Mouse (Mus musculus): ENCODE measurements around the gene Il22ra2. TPM values are rescaled to one million over a fixed set of nuclear protein-coding genes. Genes with fewer than 3 reads are reported as not detected.

Gene Il22ra2
- polyA plus RNA-seq, 1 experiment = not detected

DNA sequence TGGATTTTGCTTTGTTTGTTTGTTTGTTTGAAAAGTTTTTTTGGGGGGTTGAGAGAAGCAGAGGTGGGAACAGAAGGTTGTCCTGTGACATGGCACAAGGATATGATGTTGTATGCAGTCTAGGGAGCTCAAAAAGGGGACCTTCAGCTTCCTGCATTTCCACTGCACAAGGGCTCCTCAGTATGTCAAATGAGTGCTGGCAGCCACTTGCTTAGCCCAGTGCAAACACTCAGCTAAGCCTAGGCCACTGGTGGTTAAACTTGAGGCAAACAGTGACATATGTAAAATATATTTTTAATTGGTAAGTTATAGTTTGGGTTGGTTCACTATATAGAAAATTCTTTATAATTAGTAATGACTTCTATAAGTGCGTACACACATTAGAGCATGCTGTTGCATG lies 2.8 kb downstream of the Il22ra2 start:
- no peak for TF ChIP-seq GATA1 (IDR thresholded peaks at IDR 0.05; ENCODE audit: low read length)
- Histone ChIP-seq H3K4me3 (replicated peaks) (no peak overlapping the region), H3K4me1 (ENCODE audit: control insufficient read depth) (no peaks in the 10 kb centered on the region), H3K36me3 (ENCODE audit: control insufficient read depth) (no peaks in the 10 kb centered on the region), H3K27me3 (ENCODE audit: control insufficient read depth) (no peaks in the 10 kb centered on the region), H3K9me3 (ENCODE audit: control insufficient read depth, low read length) (no peaks in the 10 kb centered on the region)

- Histone ChIP-seq H3K9me3 (ENCODE audit: control insufficient read depth, low read length) (no peaks in the 10 kb centered on the region), H3K4me1 (ENCODE audit: control insufficient read depth) (no peaks in the 10 kb centered on the region), H3K4me3 (replicated peaks) (no peak overlapping the region), H3K36me3 (ENCODE audit: control insufficient read depth) (no peaks in the 10 kb centered on the region), H3K27me3 (ENCODE audit: control insufficient read depth) (no peaks in the 10 kb centered on the region)
- TF ChIP-seq TAL1 (IDR thresholded peaks at IDR 0.05; ENCODE audit: low read length) = no peak
Observed at GRCm38 (mm10) chr10:19627342-19627741, 5.5 kb downstream of the Il22ra2 start.

DNA sequence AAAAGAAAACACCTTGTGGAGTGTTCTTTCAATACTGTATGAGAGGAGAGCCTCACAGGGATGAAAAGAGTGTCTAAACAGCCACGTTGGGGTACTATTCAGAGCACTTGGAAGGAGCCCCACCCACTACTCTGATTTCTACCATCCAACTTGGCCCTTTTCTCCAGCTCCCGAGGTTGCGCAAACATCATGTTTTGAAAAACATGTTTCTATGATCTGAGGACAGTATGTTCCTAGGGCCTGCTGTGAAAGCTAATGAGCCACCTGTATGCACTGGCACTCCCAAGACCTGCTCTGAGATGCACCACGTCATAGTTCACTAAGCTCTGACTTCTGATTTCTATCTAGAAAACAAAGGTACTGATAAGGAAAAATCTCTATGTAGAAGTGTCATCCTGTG lies 6.0 kb downstream of the Il22ra2 start:
- no peaks in the 10 kb centered on the region for H3K9me3 ChIP-seq (ENCODE audit: control insufficient read depth, low read length)
- no peaks in the 10 kb centered on the region for H3K4me1 ChIP-seq (ENCODE audit: control insufficient read depth)
- TF ChIP-seq GATA1 (IDR thresholded peaks at IDR 0.05; ENCODE audit: low read length) = no peak
- no peak for TF ChIP-seq TAL1 (IDR thresholded peaks at IDR 0.05; ENCODE audit: low read length)
- H3K4me3 ChIP-seq (replicated peaks) = no peak overlapping the region
- H3K27me3 ChIP-seq (ENCODE audit: control insufficient read depth) = no peaks in the 10 kb centered on the region
- H3K36me3 ChIP-seq (ENCODE audit: control insufficient read depth) = no peaks in the 10 kb centered on the region

DNA sequence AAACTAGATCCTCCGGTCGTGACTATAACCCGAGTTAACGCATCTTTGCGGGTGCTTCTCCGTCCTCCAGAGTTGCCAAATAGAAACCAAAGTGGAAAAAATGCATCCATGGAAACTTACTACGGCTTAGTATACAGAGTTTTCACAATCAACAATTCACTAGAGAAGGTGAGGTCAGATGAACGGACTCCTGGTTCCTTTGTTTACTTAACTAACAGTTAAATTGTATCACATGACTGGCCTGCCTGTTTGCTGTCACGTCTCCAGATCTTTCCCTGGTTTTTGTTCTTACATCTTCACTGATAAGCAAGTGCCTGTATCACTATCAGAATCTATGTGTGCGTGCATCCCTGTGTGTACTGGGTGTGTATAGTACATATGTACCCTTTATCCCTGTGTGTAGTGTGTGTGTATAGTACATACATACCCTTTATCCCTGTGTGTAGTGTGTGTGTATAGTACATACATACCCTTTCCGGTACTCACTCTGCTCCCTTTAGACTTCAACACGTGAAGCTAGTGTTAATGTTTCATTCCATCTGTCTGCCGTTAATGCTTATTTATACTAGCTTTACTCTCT lies 9.9 kb downstream of the Il22ra2 start:
- no peak for TF ChIP-seq TAL1 (IDR thresholded peaks at IDR 0.05; ENCODE audit: low read length)
- no peak for TF ChIP-seq GATA1 (IDR thresholded peaks at IDR 0.05; ENCODE audit: low read length)
- no peaks in the 10 kb centered on the region for H3K9me3 ChIP-seq (ENCODE audit: control insufficient read depth, low read length)
- no peak overlapping the region for H3K4me3 ChIP-seq (replicated peaks)
- H3K27me3 ChIP-seq (ENCODE audit: control insufficient read depth) = no peaks in the 10 kb centered on the region
- H3K36me3 ChIP-seq (ENCODE audit: control insufficient read depth) = no peaks in the 10 kb centered on the region
- H3K4me1 ChIP-seq (ENCODE audit: control insufficient read depth) = no peaks in the 10 kb centered on the region

- H3K36me3 ChIP-seq (ENCODE audit: control insufficient read depth) = no peaks in the 10 kb centered on the region
- TF ChIP-seq GATA1 (IDR thresholded peaks at IDR 0.05; ENCODE audit: low read length) (no peak), TAL1 (IDR thresholded peaks at IDR 0.05; ENCODE audit: low read length) (no peak)
- H3K27me3 ChIP-seq (ENCODE audit: control insufficient read depth) = no peaks in the 10 kb centered on the region
- H3K9me3 ChIP-seq (ENCODE audit: control insufficient read depth, low read length) = no peaks in the 10 kb centered on the region
- H3K4me3 ChIP-seq (replicated peaks) = no peak overlapping the region
- H3K4me1 ChIP-seq (ENCODE audit: control insufficient read depth) = no peaks in the 10 kb centered on the region
Observed at GRCm38 (mm10) chr10:19638851-19639250, 17.1 kb downstream of the Il22ra2 start.

GRCm38 (mm10) chr10:19639630-19640029 lies 17.8 kb downstream of the Il22ra2 start:
- no peak for TF ChIP-seq GATA1 (IDR thresholded peaks at IDR 0.05; ENCODE audit: low read length)
- TF ChIP-seq TAL1 (IDR thresholded peaks at IDR 0.05; ENCODE audit: low read length) = no peak
- Histone ChIP-seq H3K9me3 (ENCODE audit: control insufficient read depth, low read length) (no peaks in the 10 kb centered on the region), H3K4me3 (replicated peaks) (no peak overlapping the region), H3K27me3 (ENCODE audit: control insufficient read depth) (no peaks in the 10 kb centered on the region), H3K36me3 (ENCODE audit: control insufficient read depth) (no peaks in the 10 kb centered on the region), H3K4me1 (ENCODE audit: control insufficient read depth) (no peaks in the 10 kb centered on the region)

DNA sequence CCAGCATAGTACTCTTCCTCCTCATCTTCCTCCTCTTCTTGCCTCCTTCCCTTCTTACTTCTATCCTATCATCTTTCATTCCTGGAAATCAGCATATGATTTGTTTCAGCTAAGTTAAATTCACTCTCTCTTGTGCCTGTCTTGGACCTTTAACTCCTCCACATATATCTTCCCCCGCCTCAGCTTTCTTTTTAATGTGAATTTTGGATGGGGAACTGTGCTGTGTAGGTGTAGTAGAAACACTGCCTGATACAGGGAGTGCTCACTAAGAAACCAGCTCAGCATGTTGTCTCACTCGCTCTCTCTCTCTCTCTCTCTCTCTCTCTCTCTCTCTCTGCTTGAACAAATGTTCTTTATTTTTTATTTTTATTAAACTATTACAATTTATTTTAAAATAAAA lies 23.3 kb downstream of the Il22ra2 start:
- H3K36me3 ChIP-seq (ENCODE audit: control insufficient read depth) = no peaks in the 10 kb centered on the region
- TF ChIP-seq GATA1 (IDR thresholded peaks at IDR 0.05; ENCODE audit: low read length) (no peak), TAL1 (IDR thresholded peaks at IDR 0.05; ENCODE audit: low read length) (no peak)
- no peaks in the 10 kb centered on the region for H3K27me3 ChIP-seq (ENCODE audit: control insufficient read depth)
- H3K9me3 ChIP-seq (ENCODE audit: control insufficient read depth, low read length) = no peaks in the 10 kb centered on the region
- H3K4me1 ChIP-seq (ENCODE audit: control insufficient read depth) = no peaks in the 10 kb centered on the region
- no peak overlapping the region for H3K4me3 ChIP-seq (replicated peaks)

GRCm38 (mm10) chr10:19657426-19657825 lies 35.6 kb downstream of the Il22ra2 start:
- TF ChIP-seq GATA1 (IDR thresholded peaks at IDR 0.05; ENCODE audit: low read length) (no peak), TAL1 (IDR thresholded peaks at IDR 0.05; ENCODE audit: low read length) (no peak)
- H3K4me3 ChIP-seq (replicated peaks) = no peak overlapping the region
- no peaks in the 10 kb centered on the region for H3K9me3 ChIP-seq (ENCODE audit: control insufficient read depth, low read length)
- no peaks in the 10 kb centered on the region for H3K4me1 ChIP-seq (ENCODE audit: control insufficient read depth)
- H3K27me3 ChIP-seq (ENCODE audit: control insufficient read depth) = no peaks in the 10 kb centered on the region
- no peaks in the 10 kb centered on the region for H3K36me3 ChIP-seq (ENCODE audit: control insufficient read depth)

GRCm38 (mm10) chr10:19659953-19660352 lies 38.2 kb downstream of the Il22ra2 start:
- no peaks in the 10 kb centered on the region for H3K36me3 ChIP-seq (ENCODE audit: control insufficient read depth)
- no peak for TF ChIP-seq TAL1 (IDR thresholded peaks at IDR 0.05; ENCODE audit: low read length)
- no peak for TF ChIP-seq GATA1 (IDR thresholded peaks at IDR 0.05; ENCODE audit: low read length)
- no peaks in the 10 kb centered on the region for H3K27me3 ChIP-seq (ENCODE audit: control insufficient read depth)
- no peak overlapping the region for H3K4me3 ChIP-seq (replicated peaks)
- no peaks in the 10 kb centered on the region for H3K4me1 ChIP-seq (ENCODE audit: control insufficient read depth)
- no peaks in the 10 kb centered on the region for H3K9me3 ChIP-seq (ENCODE audit: control insufficient read depth, low read length)

DNA sequence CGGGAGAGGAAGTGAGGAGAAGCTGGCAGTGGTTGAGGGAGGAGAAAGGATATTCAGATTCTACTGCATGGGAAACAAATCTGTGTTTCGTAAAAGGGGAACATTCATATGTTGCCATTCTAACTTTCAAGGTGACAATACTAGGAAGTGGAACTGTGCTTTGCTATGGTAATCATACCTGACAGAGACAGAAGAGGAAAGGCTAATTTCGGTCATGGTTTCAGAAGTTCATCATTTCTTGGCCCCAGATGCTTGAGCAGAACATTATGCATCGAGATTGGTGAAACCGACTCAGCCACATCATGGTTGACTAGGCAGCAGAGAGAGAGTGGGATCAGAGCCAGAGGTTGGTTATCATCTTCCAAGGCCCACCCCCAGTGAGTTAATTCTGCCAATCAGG lies 47.2 kb downstream of the Il22ra2 start:
- H3K36me3 ChIP-seq (ENCODE audit: control insufficient read depth) = no peaks in the 10 kb centered on the region
- no peaks in the 10 kb centered on the region for H3K4me1 ChIP-seq (ENCODE audit: control insufficient read depth)
- no peaks in the 10 kb centered on the region for H3K27me3 ChIP-seq (ENCODE audit: control insufficient read depth)
- TF ChIP-seq TAL1 (IDR thresholded peaks at IDR 0.05; ENCODE audit: low read length) = no peak
- no peak for TF ChIP-seq GATA1 (IDR thresholded peaks at IDR 0.05; ENCODE audit: low read length)
- H3K4me3 ChIP-seq (replicated peaks) = no peak overlapping the region
- H3K9me3 ChIP-seq (ENCODE audit: control insufficient read depth, low read length) = no peaks in the 10 kb centered on the region

All from erythroblast, embryonic 14.5 days (primary cell).